Mouse (Mus musculus): ENCODE data around the gene Mrps2. TPM values are rescaled to one million over a fixed set of nuclear protein-coding genes. Genes with fewer than 3 reads are reported as not detected.
"Not testable (repeated sequence)": the region's sequence is repeated elsewhere in the genome, so short reads cannot be mapped to it uniquely, and the experiment has no call there.

Gene Mrps2
- polyA plus RNA-seq, 1 experiment from 2014 or later, result 51.4 TPM

GRCm38 (mm10) chr2:28511600-28511999, 43.7 kb downstream of the Mrps2 start:
- WGBS, result 54% methylated on average over 5 of the region's 5 CpGs
- not testable (repeated sequence) for H3K4me2 ChIP-seq; ATAC-seq (replicated peaks)

GRCm38 (mm10) chr2:28512798-28513401, 45.0 kb downstream of the Mrps2 start, which contains the start of gene Ralgds:
TSS of gene Ralgds (plus strand) at chr2:28513125.
- peak within 1 kb of the TSS; percentile 87 for H3K4me2 ChIP-seq
- under 1% methylated on average over 63 of the region's 71 CpGs for WGBS
- H3K27me3 ChIP-seq (replicated peaks), result no peaks in the 10 kb centered on the region; the same call in 1 of the 2 replicates
- peak within 1 kb of the TSS; percentile 91 for H3K27ac ChIP-seq
- peak within 1 kb of the TSS; percentile 98 for H3K9ac ChIP-seq
- no peaks in the 10 kb centered on the region for H3K36me3 ChIP-seq (replicated peaks)
- H3K9me3 ChIP-seq, result no peaks in the 10 kb centered on the region
- H3K4me1 ChIP-seq, result peaks cover 42% of the 10 kb centered on the region
- peak; percentile 66 for ATAC-seq (replicated peaks)
- peak within 1 kb of the TSS; percentile 89 for H3K4me3 ChIP-seq

More at GRCm38 (mm10) chr2:28511600-28511999, 43.7 kb downstream of the Mrps2 start:
- not testable (repeated sequence) for H3K27me3 ChIP-seq (replicated peaks); H3K9ac ChIP-seq; H3K27ac ChIP-seq; H3K36me3 ChIP-seq (replicated peaks); H3K9me3 ChIP-seq; H3K4me3 ChIP-seq
- peaks cover 29% of the 10 kb centered on the region for H3K4me1 ChIP-seq

- WGBS, result 5% methylated on average over 47 of the region's 47 CpGs
- Histone ChIP-seq H3K4me2 (peak overlapping the region; percentile 87), H3K27me3 (replicated peaks) (no peaks in the 10 kb centered on the region; the same call in 1 of the 2 replicates), H3K9ac (peak overlapping the region; percentile 98), H3K36me3 (replicated peaks) (no peaks in the 10 kb centered on the region), H3K27ac (peak overlapping the region; percentile 91), H3K4me3 (peak overlapping the region; percentile 89), H3K4me1 (peaks cover 50% of the 10 kb centered on the region), H3K9me3 (no peaks in the 10 kb centered on the region)
- ATAC-seq (replicated peaks), result peak; percentile 49
Observed at GRCm38 (mm10) chr2:28513431-28514370, 45.8 kb downstream of the Mrps2 start.

DNA sequence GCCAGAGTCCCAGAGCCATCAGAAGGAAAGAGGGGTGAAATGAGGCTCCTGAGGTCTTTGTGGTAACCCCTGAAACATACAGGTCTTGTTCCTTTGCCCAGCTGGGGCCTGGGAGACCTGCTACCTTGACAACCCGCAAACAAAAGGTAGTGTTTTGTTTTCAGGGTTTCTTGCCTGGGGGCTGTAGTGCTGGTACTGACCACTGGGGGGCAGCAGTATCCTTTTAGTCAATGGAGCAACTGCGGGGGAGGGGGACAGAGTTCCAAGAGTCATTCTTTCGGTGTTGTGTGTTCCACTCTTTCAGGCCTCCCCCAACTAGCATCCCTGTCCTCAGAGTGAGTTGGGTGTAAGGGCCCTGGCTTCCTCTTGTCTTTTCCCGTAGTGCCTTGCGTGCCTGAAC, 46.6 kb downstream of the Mrps2 start:
- peak overlapping the region; percentile 89 for H3K4me3 ChIP-seq
- no peaks in the 10 kb centered on the region for H3K36me3 ChIP-seq (replicated peaks)
- ATAC-seq (replicated peaks), result no peak
- no peaks in the 10 kb centered on the region for H3K9me3 ChIP-seq
- peak overlapping the region; percentile 98 for H3K9ac ChIP-seq
- H3K4me2 ChIP-seq, result peak overlapping the region; percentile 87
- peaks cover 58% of the 10 kb centered on the region for H3K4me1 ChIP-seq
- no peaks in the 10 kb centered on the region; the same call in 1 of the 2 replicates for H3K27me3 ChIP-seq (replicated peaks)
- 17% methylated on average over 5 of the region's 5 CpGs for WGBS
- H3K27ac ChIP-seq, result peak overlapping the region; percentile 91

DNA sequence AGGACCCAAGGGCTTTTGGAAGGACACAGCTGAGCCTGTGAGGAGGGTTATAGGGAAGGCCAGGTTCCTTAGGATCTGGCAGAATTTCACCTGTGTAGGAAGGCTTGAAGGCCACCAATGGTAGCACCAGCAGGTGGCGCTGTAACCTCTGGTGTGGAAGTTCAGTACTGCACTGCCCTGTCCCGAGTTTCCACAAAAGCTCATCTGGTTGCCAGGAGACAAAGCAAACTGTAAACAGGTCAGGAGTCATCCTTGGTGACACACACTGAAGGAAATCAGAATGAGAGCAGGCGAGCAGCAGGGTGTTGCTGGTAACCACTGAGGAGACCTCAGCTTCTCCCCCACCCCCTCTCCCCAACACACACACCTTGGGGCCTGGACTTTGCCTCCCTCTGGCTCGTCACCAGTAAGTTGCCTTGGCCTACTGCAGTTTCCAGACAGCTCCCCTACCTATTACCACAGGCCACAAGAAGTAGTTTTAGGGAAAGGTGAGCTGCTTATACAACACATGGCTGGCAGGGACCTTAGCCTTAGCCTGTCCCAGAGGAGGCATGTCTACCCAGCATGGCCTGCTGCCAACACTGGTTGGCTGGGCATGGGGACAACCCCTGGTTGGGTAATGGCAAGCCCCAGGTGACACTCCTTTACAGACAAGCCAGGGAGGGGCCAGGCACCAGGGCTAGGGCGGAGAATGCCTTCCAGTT, 49.5 kb downstream of the Mrps2 start:
- no peaks in the 10 kb centered on the region for H3K36me3 ChIP-seq (replicated peaks)
- ATAC-seq (replicated peaks), result no peak
- peaks cover 83% of the 10 kb centered on the region for H3K4me1 ChIP-seq
- H3K4me3 ChIP-seq, result no peak overlapping the region
- H3K27me3 ChIP-seq (replicated peaks), result no peaks in the 10 kb centered on the region
- peak overlapping the region; percentile 35 for H3K27ac ChIP-seq
- 42% methylated on average over 5 of the region's 5 CpGs for WGBS
- H3K4me2 ChIP-seq, result no peak overlapping the region
- H3K9ac ChIP-seq, result no peak overlapping the region
- no peaks in the 10 kb centered on the region for H3K9me3 ChIP-seq

DNA sequence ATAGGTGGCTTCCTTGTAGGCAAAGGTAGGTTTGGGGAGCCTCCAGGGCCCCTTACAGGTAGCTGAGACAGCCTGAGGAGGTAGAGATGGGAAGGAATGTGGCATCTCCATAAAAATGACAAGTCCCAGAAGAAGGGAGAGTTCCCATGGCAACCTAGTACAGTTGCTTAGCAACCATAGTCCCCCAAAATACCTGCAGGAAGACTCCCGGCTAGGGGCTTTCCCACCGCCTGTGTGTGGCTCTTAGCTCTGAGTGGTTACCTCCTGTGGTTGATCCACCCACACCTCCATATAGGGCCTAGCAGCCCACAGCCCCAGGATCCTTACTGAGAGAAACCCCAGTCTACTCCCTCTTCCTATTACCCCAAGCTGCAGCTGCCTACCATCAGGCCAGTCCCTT, 50.4 kb downstream of the Mrps2 start:
- peaks cover 82% of the 10 kb centered on the region for H3K4me1 ChIP-seq
- no peak overlapping the region for H3K4me3 ChIP-seq
- H3K9me3 ChIP-seq, result no peaks in the 10 kb centered on the region
- WGBS, result 10% methylated on average over 2 of the region's 2 CpGs
- no peak overlapping the region for H3K9ac ChIP-seq
- H3K27ac ChIP-seq, result peak overlapping the region; percentile 35
- peak overlapping the region; percentile 25 for H3K4me2 ChIP-seq
- no peaks in the 10 kb centered on the region for H3K36me3 ChIP-seq (replicated peaks)
- ATAC-seq (replicated peaks), result peak; percentile 21; the same call in 1 of the 2 replicates
- H3K27me3 ChIP-seq (replicated peaks), result no peaks in the 10 kb centered on the region

- H3K9me3 ChIP-seq, result no peaks in the 10 kb centered on the region
- no peak overlapping the region for H3K4me2 ChIP-seq
- H3K9ac ChIP-seq, result no peak overlapping the region
- no peak overlapping the region for H3K27ac ChIP-seq
- H3K4me1 ChIP-seq, result peaks cover 87% of the 10 kb centered on the region
- 60% methylated on average over 5 of the region's 5 CpGs for WGBS
- no peak for ATAC-seq (replicated peaks)
- no peaks in the 10 kb centered on the region for H3K27me3 ChIP-seq (replicated peaks)
- H3K4me3 ChIP-seq, result no peak overlapping the region
- H3K36me3 ChIP-seq (replicated peaks), result no peaks in the 10 kb centered on the region
Observed at GRCm38 (mm10) chr2:28520581-28520980, 52.7 kb downstream of the Mrps2 start.

Other genes starting within 250 kb of the Mrps2 start
- 20.2 and 20.3 TPM in 2 replicates for gene Ppp1r26, start 21.3 kb upstream of the Mrps2 start, polyA plus RNA-seq (2015; fragmentation: Nextera tagmentation; extraction: Ambion mirVana)
- gene 1700007K13Rik, start 1.7 kb upstream of the Mrps2 start, polyA plus RNA-seq (2015; fragmentation: Nextera tagmentation; extraction: Ambion mirVana), result 2.4 and 2.9 TPM in 2 replicates
- gene Gbgt1, start 28.8 kb downstream of the Mrps2 start, polyA plus RNA-seq (2015; fragmentation: Nextera tagmentation; extraction: Ambion mirVana), result 1.1 and 1.4 TPM in 2 replicates
- 1.4 and 2.4 TPM in 2 replicates for gene Gm10134, start 38.0 kb downstream of the Mrps2 start, polyA plus RNA-seq (2015; fragmentation: Nextera tagmentation; extraction: Ambion mirVana)
- 92.0 and 94.8 TPM in 2 replicates for gene Ralgds, start 45.1 kb downstream of the Mrps2 start, polyA plus RNA-seq (2015; fragmentation: Nextera tagmentation; extraction: Ambion mirVana)
- gene Cel, start 95.3 kb downstream of the Mrps2 start, polyA plus RNA-seq (2015; fragmentation: Nextera tagmentation; extraction: Ambion mirVana), result 0.10 and 0.13 TPM in 2 replicates
- 48.2 and 49.2 TPM in 2 replicates for gene Gtf3c5, start 115.7 kb downstream of the Mrps2 start, polyA plus RNA-seq (2015; fragmentation: Nextera tagmentation; extraction: Ambion mirVana)
- gene Gfi1b, start 153.9 kb downstream of the Mrps2 start, polyA plus RNA-seq (2015; fragmentation: Nextera tagmentation; extraction: Ambion mirVana), result not detected in 2 replicates
- gene Tsc1, start 173.2 kb downstream of the Mrps2 start, polyA plus RNA-seq (2015; fragmentation: Nextera tagmentation; extraction: Ambion mirVana), result 38.6 and 40.3 TPM in 2 replicates
- 2.2 and 2.3 TPM in 2 replicates for gene Spaca9, start 231.7 kb downstream of the Mrps2 start, polyA plus RNA-seq (2015; fragmentation: Nextera tagmentation; extraction: Ambion mirVana)
- gene Ak8, start 232.1 kb downstream of the Mrps2 start, polyA plus RNA-seq (2015; fragmentation: Nextera tagmentation; extraction: Ambion mirVana), result 4.1 and 4.4 TPM in 2 replicates

Measured in midbrain, embryonic 15.5 days (tissue).